Mouse (Mus musculus): ENCODE results near the gene Foxo3.

Foxo3 gene

GRCm38 (mm10) chr10:42174283-42174682, 102.3 kb downstream of the Foxo3 start:
- no peak for DNase-seq

GRCm38 (mm10) chr10:42173839-42174238, 102.7 kb downstream of the Foxo3 start:
- no peak for DNase-seq

- DNase-seq = peak; percentile 76
Observed at GRCm38 (mm10) chr10:42170889-42171347, 105.6 kb downstream of the Foxo3 start.

- DNase-seq = no peak
Observed at GRCm38 (mm10) chr10:42170201-42170600, 106.4 kb downstream of the Foxo3 start.

GRCm38 (mm10) chr10:42154727-42155126, 121.8 kb downstream of the Foxo3 start:
- no peak for DNase-seq

GRCm38 (mm10) chr10:42152426-42153205, 123.9 kb downstream of the Foxo3 start:
- no peak for DNase-seq

- DNase-seq = no peak
Observed at GRCm38 (mm10) chr10:42149767-42150166, 126.8 kb downstream of the Foxo3 start.

- DNase-seq = peak; percentile 67
Observed at GRCm38 (mm10) chr10:42148326-42148725, 128.2 kb downstream of the Foxo3 start.

GRCm38 (mm10) chr10:42145221-42145620, 131.3 kb downstream of the Foxo3 start:
- DNase-seq = peak; percentile 64

- no peak for DNase-seq
Observed at GRCm38 (mm10) chr10:42144788-42145187, 131.8 kb downstream of the Foxo3 start.

- no peak for DNase-seq
Observed at GRCm38 (mm10) chr10:42144176-42144575, 132.4 kb downstream of the Foxo3 start.

GRCm38 (mm10) chr10:42142791-42143190, 133.8 kb downstream of the Foxo3 start:
- DNase-seq = no peak

- no peak for DNase-seq
Observed at GRCm38 (mm10) chr10:42142081-42142480, 134.5 kb downstream of the Foxo3 start.

GRCm38 (mm10) chr10:42139749-42140148, 136.8 kb downstream of the Foxo3 start:
- DNase-seq = no peak

GRCm38 (mm10) chr10:42134759-42135702, 141.5 kb downstream of the Foxo3 start:
- DNase-seq = peak; percentile 48
